8 mouse cellular contexts compared by ENCODE assay signal in the genomic region with DNA sequence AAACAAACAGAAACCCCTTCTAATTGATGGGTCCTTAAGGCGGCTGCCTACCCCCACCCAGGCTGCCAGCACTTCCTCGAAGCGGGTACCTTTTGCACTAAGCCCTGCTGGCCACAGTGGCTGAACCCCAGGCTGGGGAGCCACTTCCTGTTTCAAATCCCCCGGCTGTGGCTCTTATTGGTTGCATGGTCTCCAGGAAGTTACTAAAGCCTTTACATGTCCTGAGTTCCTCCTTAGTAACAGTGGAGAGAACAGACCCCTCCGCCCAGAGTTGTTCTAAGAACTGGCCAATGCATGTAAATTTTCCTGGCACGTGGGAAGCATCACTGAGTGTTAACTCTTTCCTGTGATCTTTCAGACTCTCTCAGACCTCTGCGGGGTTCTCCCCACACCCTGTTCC. TPM values are rescaled to one million over a fixed set of nuclear protein-coding genes. Genes with fewer than 3 reads are reported as not detected.
DNase-seq lines count a peak whose midpoint lies in the region; ATAC-seq and TF ChIP-seq lines count a peak whose summit lies in the region.
"Had no signal": no experiment of that assay in that cellular context is flagged by ENCODE, and none has a peak within 500 bp of the region (broad histone marks: within the 10 kb centered on the region; RNA-seq: fewer than 3 reads in every experiment).

No protein-coding gene starts in this region.

- H3K9ac ChIP-seq in ES-Bruce4 (ENCODE audit: low read depth, poor library complexity, severe bottlenecking): peak overlapping the region; percentile 37
- H3K9ac ChIP-seq in liver, embryonic 16.5 days (ENCODE audit: low read depth, low read length): peak overlapping the region; percentile 63; the same call in 1 of the 2 replicates

- no peak for TF ChIP-seq EP300 in ES-Bruce4 (IDR thresholded peaks at IDR 0.05; ENCODE audit: insufficient read depth, low read depth, low read length)

- ATAC-seq in liver, embryonic 16.5 days (ENCODE audit: low read depth): no peak
- ATAC-seq in neutrophil, adult 5-6 weeks (ENCODE audit: extremely low read depth, insufficient number of reproducible peaks, low FRiP score, poor library complexity, severe bottlenecking): peak; percentile 68

- H3K4me3 ChIP-seq in ES-Bruce4 (ENCODE audit: low read depth, low read length): peak overlapping the region; percentile 69
- peak overlapping the region; percentile 51 for H3K4me3 ChIP-seq in bone marrow macrophage, adult 2 months (ENCODE audit: insufficient read depth, low read length)
- H3K4me3 ChIP-seq in liver, embryonic 16.5 days (ENCODE audit: low read depth, low read length): peak overlapping the region; percentile 66

- H3K36me3 ChIP-seq in ES-Bruce4 (ENCODE audit: control insufficient read depth, insufficient read depth, low read length, poor library complexity, severe bottlenecking): peaks cover 4% of the 10 kb centered on the region; the same call in 1 of the 2 replicates
- peaks cover 58% of the 10 kb centered on the region for H3K36me3 ChIP-seq in liver, embryonic 16.5 days (ENCODE audit: control insufficient read depth, insufficient read depth)

- peaks cover 10% of the 10 kb centered on the region for H3K4me1 ChIP-seq in ES-Bruce4 (ENCODE audit: control insufficient read depth, insufficient read depth, low read length)
- peaks cover 27% of the 10 kb centered on the region for H3K4me1 ChIP-seq in bone marrow macrophage, adult 2 months (ENCODE audit: control insufficient read depth, insufficient read depth, low read length)
- H3K4me1 ChIP-seq in liver, embryonic 16.5 days (ENCODE audit: control insufficient read depth, low read depth, low read length): peaks cover 44% of the 10 kb centered on the region

- no peaks in the 10 kb centered on the region for H3K27me3 ChIP-seq in ES-Bruce4 (ENCODE audit: control insufficient read depth, insufficient read depth, low read length, poor library complexity, severe bottlenecking)
- no peaks in the 10 kb centered on the region for H3K27me3 ChIP-seq in liver, embryonic 16.5 days (ENCODE audit: control insufficient read depth, insufficient read depth, low read depth, low read length)

- TF ChIP-seq CTCF in ES-Bruce4 (IDR thresholded peaks at IDR 0.05; ENCODE audit: low read depth, low read length): no peak
- no peak for TF ChIP-seq CTCF in bone marrow macrophage, adult 2 months (IDR thresholded peaks at IDR 0.05; ENCODE audit: low read depth, low read length)

- no peaks in the 10 kb centered on the region for H3K9me3 ChIP-seq in ES-Bruce4 (replicated peaks; ENCODE audit: control insufficient read depth, insufficient read depth, low read length, poor library complexity, severe bottlenecking)
- no peaks in the 10 kb centered on the region for H3K9me3 ChIP-seq in liver, embryonic 16.5 days (replicated peaks; ENCODE audit: control insufficient read depth, low read length)

- H3K4me2 ChIP-seq in liver, embryonic 16.5 days (ENCODE audit: low read depth, low read length): peak overlapping the region; percentile 89

- no peak for TF ChIP-seq POLR2A in ES-Bruce4 (IDR thresholded peaks at IDR 0.05; ENCODE audit: insufficient read depth, low read length)
- no peak for TF ChIP-seq POLR2A in bone marrow macrophage, adult 2 months (IDR thresholded peaks at IDR 0.05; ENCODE audit: borderline replicate concordance, low read depth, low read length)

- WGBS in liver, embryonic 16.5 days (ENCODE audit: insufficient replicate concordance): 25% methylated on average over 7 of the region's 7 CpGs

- peak overlapping the region; percentile 51 for H3K27ac ChIP-seq in ES-Bruce4 (ENCODE audit: insufficient read depth, low read length)
- H3K27ac ChIP-seq in bone marrow macrophage, adult 2 months (ENCODE audit: insufficient read depth, low read depth, low read length): peak overlapping the region; percentile 74
- H3K27ac ChIP-seq in liver, embryonic 16.5 days (ENCODE audit: low read length): peak overlapping the region; percentile 78

- intact Hi-C loops in heart, postnatal 36 days (cut with DNase I): loop anchor here (2.0 kb wide), 1 partner anchor 20 kb away; no protein-coding TSS in a partner anchor

- peak; percentile 39 for DNase-seq in heart, postnatal 36 days
- DNase-seq in urinary bladder, adult 2 months (ENCODE audit: low spot score): no peak
- no peak for DNase-seq in urinary bladder, postnatal 36 days (ENCODE audit: low spot score in 2 of 2)

RNA-seq across cellular contexts. Expression of a gene that starts 9.1 kb away (rescaled TPM):
- 8.6 and 11.3 TPM in 2 replicates for polyA plus RNA-seq in ES-Bruce4 (2011; ENCODE audit: insufficient read depth, insufficient read length, low read depth, missing spikeins)
- 27.3 and 28.2 TPM in 2 replicates for polyA plus RNA-seq in bone marrow macrophage, adult 2 months (2012; ENCODE audit: insufficient read depth, insufficient read length, missing spikeins)
- total RNA-seq in heart, postnatal 36 days (2021): 10 to 100 TPM; 18.5 to 21.5 TPM
- 3.5 and 4.1 TPM in 2 replicates for polyA plus RNA-seq in liver, embryonic 16.5 days (2015; fragmentation: Nextera tagmentation; extraction: Ambion mirVana)
- total RNA-seq in neutrophil, adult 5-6 weeks (2017): 18.6 and 23.1 TPM in 2 replicates
- polyA plus RNA-seq in urinary bladder, adult 2 months (2012; rRNA removed): 3.1 and 10.4 TPM in 2 replicates

RNA-seq across cellular contexts. Expression of a gene that starts 18.1 kb away (rescaled TPM):
- polyA plus RNA-seq in ES-Bruce4 (2011; ENCODE audit: insufficient read depth, insufficient read length, low read depth, missing spikeins): 24.8 TPM in 2 replicates
- 31.0 and 31.4 TPM in 2 replicates for polyA plus RNA-seq in bone marrow macrophage, adult 2 months (2012; ENCODE audit: insufficient read depth, insufficient read length, missing spikeins)
- total RNA-seq in heart, postnatal 36 days (2021): 10 to 100 TPM; 14.1 to 18.3 TPM
- 63.8 and 73.2 TPM in 2 replicates for polyA plus RNA-seq in liver, embryonic 16.5 days (2015; fragmentation: Nextera tagmentation; extraction: Ambion mirVana)
- total RNA-seq in neutrophil, adult 5-6 weeks (2017): 14.1 and 18.6 TPM in 2 replicates
- 24.8 and 26.7 TPM in 2 replicates for polyA plus RNA-seq in urinary bladder, adult 2 months (2012; rRNA removed)

RNA-seq across cellular contexts. Expression of a gene that starts 18.6 kb away (rescaled TPM):
- 1.6 and 2.0 TPM in 2 replicates for polyA plus RNA-seq in ES-Bruce4 (2011; ENCODE audit: insufficient read depth, insufficient read length, low read depth, missing spikeins)
- 1.8 and 2.7 TPM in 2 replicates for polyA plus RNA-seq in bone marrow macrophage, adult 2 months (2012; ENCODE audit: insufficient read depth, insufficient read length, missing spikeins)
- under 1 TPM; 0.44 to 0.68 TPM for total RNA-seq in heart, postnatal 36 days (2021)
- polyA plus RNA-seq in liver, embryonic 16.5 days (2015; fragmentation: Nextera tagmentation; extraction: Ambion mirVana): 1.7 and 2.3 TPM in 2 replicates
- 32.0 TPM in 2 replicates for total RNA-seq in neutrophil, adult 5-6 weeks (2017)
- polyA plus RNA-seq in urinary bladder, adult 2 months (2012; rRNA removed): 1.6 and 1.8 TPM in 2 replicates

RNA-seq across cellular contexts. Expression of a gene that starts 31.4 kb away (rescaled TPM):
- not detected in 2 replicates for polyA plus RNA-seq in ES-Bruce4 (2011; ENCODE audit: insufficient read depth, insufficient read length, low read depth, missing spikeins)
- not detected in 2 replicates for polyA plus RNA-seq in bone marrow macrophage, adult 2 months (2012; ENCODE audit: insufficient read depth, insufficient read length, missing spikeins)
- total RNA-seq in heart, postnatal 36 days (2021): not detected
- 110 and 129 TPM in 2 replicates for polyA plus RNA-seq in liver, embryonic 16.5 days (2015; fragmentation: Nextera tagmentation; extraction: Ambion mirVana)
- total RNA-seq in neutrophil, adult 5-6 weeks (2017): not detected in 2 replicates
- 0.27 and 0.45 TPM in 2 replicates for polyA plus RNA-seq in urinary bladder, adult 2 months (2012; rRNA removed)
- total RNA-seq: left cerebral cortex, postnatal 14 days had no signal

Comparison
In these comparisons a context has a peak if more than half of its experiments do, and no peak if none do; other contexts are left out.
1. DNase-seq: peak in heart, postnatal 36 days (2 of 2); none in urinary bladder, adult 2 months (single experiment) and urinary bladder, postnatal 36 days (0 of 2).
2. Peak in every context shown above with its lines, with median percentiles within 50 percentile points of each other: H3K27ac ChIP-seq and H3K4me3 ChIP-seq.